Mouse (Mus musculus) spleen, adult 2 months (tissue): Measurements from ENCODE around the gene Pgam1.

Experiments used
- CTCF ChIP-seq: fragments of 200-500 bp; IDR thresholded peaks from 2 replicates; pipeline ENCODE4 v1.5.1; 2011; ENCODE audit warnings: mild to moderate bottlenecking, inconsistent platforms; ENCODE audit not compliant: insufficient read depth, insufficient read length, insufficient replicate concordance; ENCODE audit errors: extremely low read depth
- POLR2A ChIP-seq: fragments of 200-500 bp; IDR thresholded peaks from 2 replicates; pipeline ENCODE4 v1.6.1; 2011; ENCODE audit warnings: low read depth, low read length, inconsistent platforms

DNA sequence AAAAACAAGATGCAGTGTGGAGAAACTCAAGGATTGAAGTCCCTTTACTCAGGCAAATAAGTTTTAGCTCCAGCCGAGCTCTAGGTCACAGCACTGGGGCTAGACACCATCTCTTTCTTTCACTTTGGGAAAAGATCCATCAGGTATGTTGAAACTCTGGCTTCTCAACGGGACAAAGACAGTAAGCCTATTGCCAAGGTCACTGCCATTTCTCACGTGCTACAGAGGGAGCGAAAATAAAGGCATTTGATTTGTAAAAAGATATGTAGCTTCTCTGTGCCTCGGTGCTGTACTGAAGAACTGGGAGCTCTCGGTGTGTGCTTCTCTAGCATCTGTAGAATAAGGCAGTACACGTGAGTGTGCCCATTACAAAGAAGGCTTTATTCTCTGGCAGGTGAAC is 32.1 kb downstream of the Pgam1 start:
- TF ChIP-seq POLR2A, result no peak
- TF ChIP-seq CTCF, result no peak
